Comparison of ENCODE assay signal across 8 mouse cellular contexts in genomic region chr2:72285888-72286661, GRCm38 (mm10). TPM values are rescaled to one million over a fixed set of nuclear protein-coding genes. Genes with fewer than 3 reads are reported as not detected.
DNase-seq lines count a peak whose midpoint lies in the region; ATAC-seq and TF ChIP-seq lines count a peak whose summit lies in the region.

No protein-coding gene starts in this region.

- H3K9me3 ChIP-seq in hindbrain, embryonic 16.5 days (ENCODE audit: control insufficient read depth, low read length), result no peaks in the 10 kb centered on the region
- H3K9me3 ChIP-seq in liver, embryonic 16.5 days (replicated peaks; ENCODE audit: control insufficient read depth, low read length), result no peaks in the 10 kb centered on the region

- H3K27ac ChIP-seq in hindbrain, embryonic 16.5 days (ENCODE audit: low read depth, low read length), result no peak overlapping the region
- H3K27ac ChIP-seq in liver, embryonic 16.5 days (ENCODE audit: low read length), result peak overlapping the region; percentile 64
- H3K27ac ChIP-seq in olfactory bulb, adult 2 months (ENCODE audit: insufficient read depth, low read depth, low read length), result no peak overlapping the region; the same call in 1 of the 2 replicates

- peak; percentile 29 to 38 for DNase-seq in lung, adult 18-20 months
- no peak for DNase-seq in lung, postnatal 25 days (ENCODE audit: low spot score)
- peak; percentile 56 to 61 for DNase-seq in adrenal gland, postnatal 36 days

- no peak for TF ChIP-seq CTCF in olfactory bulb, adult 2 months (IDR thresholded peaks at IDR 0.05; ENCODE audit: insufficient read depth, low read depth, low read length)

- peak overlapping the region; percentile 97 for H3K4me2 ChIP-seq in hindbrain, embryonic 16.5 days (ENCODE audit: low read length)
- peak overlapping the region; percentile 77 for H3K4me2 ChIP-seq in liver, embryonic 16.5 days (ENCODE audit: low read depth, low read length)

- no peaks in the 10 kb centered on the region for H3K27me3 ChIP-seq in hindbrain, embryonic 16.5 days (replicated peaks; ENCODE audit: control insufficient read depth, insufficient read depth, low read length)
- H3K27me3 ChIP-seq in liver, embryonic 16.5 days (ENCODE audit: control insufficient read depth, insufficient read depth, low read depth, low read length), result no peaks in the 10 kb centered on the region; the same call in 1 of the 2 replicates

- peaks cover 2% of the 10 kb centered on the region for H3K4me1 ChIP-seq in hindbrain, embryonic 16.5 days (ENCODE audit: control insufficient read depth, insufficient read depth, low read depth, low read length)
- H3K4me1 ChIP-seq in liver, embryonic 16.5 days (ENCODE audit: control insufficient read depth, low read depth, low read length), result peaks cover 14% of the 10 kb centered on the region
- H3K4me1 ChIP-seq in olfactory bulb, adult 2 months (ENCODE audit: control insufficient read depth, insufficient read depth, low read length), result peaks cover 6% of the 10 kb centered on the region; the same call in 1 of the 2 replicates

- TF ChIP-seq POLR2A in olfactory bulb, adult 2 months (IDR thresholded peaks at IDR 0.05; ENCODE audit: insufficient read depth, low read depth, low read length), result 0 out of 2 replicates have a peak, but pooled peaks have one; percentile 18

- H3K4me3 ChIP-seq in hindbrain, embryonic 16.5 days (ENCODE audit: low read length), result peak overlapping the region; percentile 86
- H3K4me3 ChIP-seq in liver, embryonic 16.5 days (ENCODE audit: low read depth, low read length), result peak overlapping the region; percentile 85
- peak overlapping the region; percentile 71 for H3K4me3 ChIP-seq in olfactory bulb, adult 2 months (ENCODE audit: insufficient read depth, low read depth, low read length)

- peak; percentile 33 for ATAC-seq in erythroid progenitor cell, adult 5-6 weeks (replicated peaks; ENCODE audit: low FRiP score, poor library complexity, severe bottlenecking)
- peak; percentile 78 for ATAC-seq in hindbrain, embryonic 16.5 days
- ATAC-seq in liver, embryonic 16.5 days (ENCODE audit: low read depth), result peak; percentile 39
- no peak for ATAC-seq in megakaryocyte-erythroid progenitor cell, adult 5-6 weeks (replicated peaks; ENCODE audit: low FRiP score, low TSS enrichment, poor library complexity, severe bottlenecking)

- no peaks in the 10 kb centered on the region for H3K36me3 ChIP-seq in hindbrain, embryonic 16.5 days (ENCODE audit: control insufficient read depth, insufficient read depth, low read length)
- H3K36me3 ChIP-seq in liver, embryonic 16.5 days (ENCODE audit: control insufficient read depth, insufficient read depth), result no peaks in the 10 kb centered on the region

- H3K9ac ChIP-seq in hindbrain, embryonic 16.5 days (ENCODE audit: low read depth, low read length), result peak overlapping the region; percentile 81
- H3K9ac ChIP-seq in liver, embryonic 16.5 days (ENCODE audit: low read depth, low read length), result peak overlapping the region; percentile 91

- under 1% methylated on average over 44 of the region's 60 CpGs for WGBS in hindbrain, embryonic 16.5 days
- under 1% methylated on average over 54 of the region's 60 CpGs for WGBS in liver, embryonic 16.5 days (ENCODE audit: insufficient replicate concordance)
- WGBS in olfactory bulb, adult 2 months, result 2% methylated on average over 58 of the region's 60 CpGs

RNA-seq across cellular contexts. Expression of gene Map3k20, which starts 0.6 kb away (rescaled TPM):
- 10 to 100 TPM; 26.1 to 30.4 TPM for total RNA-seq in adrenal gland, postnatal 36 days (2021)
- total RNA-seq in erythroid progenitor cell, adult 5-6 weeks (2015; ENCODE audit: low replicate concordance), result 57.4 and 64.5 TPM in 2 replicates
- total RNA-seq in erythroid progenitor cell, adult 5-6 weeks (2017; ENCODE audit: low replicate concordance), result 35.9 and 52.1 TPM in 2 replicates
- 3.3 and 4.4 TPM in 2 replicates for polyA plus RNA-seq in hindbrain, embryonic 16.5 days (2015; fragmentation: Nextera tagmentation; extraction: Ambion mirVana)
- 7.3 and 7.5 TPM in 2 replicates for polyA plus RNA-seq in liver, embryonic 16.5 days (2015; fragmentation: Nextera tagmentation; extraction: Ambion mirVana)
- polyA plus RNA-seq in olfactory bulb, adult 2 months (2012; ENCODE audit: insufficient read depth, insufficient read length, low replicate concordance, missing spikeins), result 45.5 TPM in 1 of 2 replicates, not detected in the other
- 34.4 and 46.9 TPM in 2 replicates for total RNA-seq in megakaryocyte-erythroid progenitor cell, adult 5-6 weeks (2014; fragmentation: Nextera tagmentation)
- total RNA-seq in megakaryocyte-erythroid progenitor cell, adult 5-6 weeks (2017), result 30.5 and 34.1 TPM in 2 replicates
